Mouse (Mus musculus): ENCODE results near the gene Kcns1.

GRCm38 (mm10) chr2:164174649-164175395, 3.9 kb upstream of the Kcns1 start:
- TF ChIP-seq CTCF (IDR thresholded peaks at IDR 0.05; ENCODE audit: low read depth) (no peak), EP300 (IDR thresholded peaks at IDR 0.05; ENCODE audit: low read depth) (no peak)

Measured in heart, postnatal 0 days (tissue).